ENCODE assay signal across 18 mouse cellular contexts in genomic region chr3:26465158-26465557, GRCm38 (mm10).
DNase-seq lines count a peak whose midpoint lies in the region; ATAC-seq lines count a peak whose summit lies in the region.
"Had no signal": no experiment of that assay in that cellular context is flagged by ENCODE, and none has a peak within 500 bp of the region (broad histone marks: within the 10 kb centered on the region; RNA-seq: fewer than 3 reads in every experiment).

No protein-coding gene starts in this region.

- intact Hi-C loops in left cerebral cortex, postnatal 4 days (cut with DNase I), result no loop called here

- peak; percentile 99 for ATAC-seq in frontal cortex, adult (ENCODE audit: low TSS enrichment)
- ATAC-seq: CD4-positive, CD25-positive, alpha-beta regulatory T cell, adult 4 months; forebrain, embryonic 15.5 days had no signal

- no peak for DNase-seq in frontal cortex, postnatal 14 days (ENCODE audit: low spot score in 2 of 2)
- peak; percentile 21 to 32 for DNase-seq in left cerebral cortex, adult 18-20 months (ENCODE audit: low spot score in 2 of 2)
- no peak for DNase-seq in left cerebral cortex, postnatal 4 days
- DNase-seq in right cerebral cortex, postnatal 10 days (ENCODE audit: low spot score in 2 of 2), result peak; percentile 21 to 43
- no peak for DNase-seq in right cerebral cortex, postnatal 14 days
- no peak for DNase-seq in cerebellum, adult 11-12 months
- DNase-seq: adrenal gland, adult 8-10 months; adrenal gland, postnatal 36 days; B cell, adult 2 months; cerebellum, adult 11 months; cerebellum, adult 9-10 months; cerebellum, postnatal 25 days; gastrocnemius, postnatal 36 days; heart, adult 18-20 months; heart, postnatal 14 days had no signal

Comparison
In these comparisons a context has a peak if more than half of its experiments do, and no peak if none do; other contexts are left out.
1. DNase-seq: peak in left cerebral cortex, adult 18-20 months (2 of 2) and right cerebral cortex, postnatal 10 days (2 of 2); none in frontal cortex, postnatal 14 days (0 of 2), left cerebral cortex, postnatal 4 days (single experiment), right cerebral cortex, postnatal 14 days (single experiment) and cerebellum, adult 11-12 months (single experiment).